Mouse (Mus musculus): ENCODE data around the gene Olfr32. TPM values are rescaled to one million over a fixed set of nuclear protein-coding genes. Genes with fewer than 3 reads are reported as not detected.
"Not testable (repeated sequence)": the region's sequence is repeated elsewhere in the genome, so short reads cannot be mapped to it uniquely, and the experiment has no call there.

The Olfr32 gene
- not detected for total RNA-seq (2021)

DNA sequence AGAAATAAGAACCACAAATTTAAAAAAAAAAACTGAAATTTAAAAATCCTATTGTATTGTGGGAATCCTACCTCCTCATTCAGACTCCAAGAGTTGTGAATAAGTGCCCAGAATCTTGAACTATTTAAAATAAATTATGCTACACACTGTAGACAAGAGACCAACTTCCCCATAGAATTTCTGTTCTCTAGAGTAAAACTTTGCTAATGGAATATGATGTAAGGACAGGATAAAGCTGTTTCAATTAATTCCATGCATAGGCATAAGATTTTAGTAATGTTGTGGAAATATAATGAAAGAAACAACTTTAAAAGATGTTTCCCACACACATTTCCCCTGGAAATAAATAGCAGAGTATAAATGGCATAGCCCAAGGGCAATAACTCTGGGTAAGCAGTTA, at the start of gene Olfr32:
TSS of gene Olfr32 (minus strand) at position 101 of the 400 bp plus-strand sequence.
- no peak for DNase-seq

DNA sequence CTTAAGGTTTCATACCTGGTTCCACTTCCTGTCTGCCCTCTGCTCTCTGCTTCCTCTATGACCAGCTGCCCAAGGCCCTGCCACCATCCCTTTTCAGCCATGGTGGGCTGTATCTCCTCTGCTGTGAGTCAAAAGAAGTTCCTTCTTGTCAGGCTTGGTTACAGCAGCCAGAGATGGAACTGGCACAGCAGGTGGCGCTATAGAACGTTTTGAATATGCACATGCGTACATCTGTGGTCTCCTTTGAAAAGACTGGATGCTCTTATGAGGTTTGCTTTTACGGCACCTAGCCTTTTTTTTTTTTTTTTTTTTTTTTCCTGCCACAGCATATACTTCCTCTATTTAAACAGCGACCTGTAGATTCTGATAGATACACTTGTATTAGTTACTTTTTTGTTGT, 45.0 kb upstream of the Olfr32 start:
- not testable (repeated sequence) for DNase-seq

DNA sequence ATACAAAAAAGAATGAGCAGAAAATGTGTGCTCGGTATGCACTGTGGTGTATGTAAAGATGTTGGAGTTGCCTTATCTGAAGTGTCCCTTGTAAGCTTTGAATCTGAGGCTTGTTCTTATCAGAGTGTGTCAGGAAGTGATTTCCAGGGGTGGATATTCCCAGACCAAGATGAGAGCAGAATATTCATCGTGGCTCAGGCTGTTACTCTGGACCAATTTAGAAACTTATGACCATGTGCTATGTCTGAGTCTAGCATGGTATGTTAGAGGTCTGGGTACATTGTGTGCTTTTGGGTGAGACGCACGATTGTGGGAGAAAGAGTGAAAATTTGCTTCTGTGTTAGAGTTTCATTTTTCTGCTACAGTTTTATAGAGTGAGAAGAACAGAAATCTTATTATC, 44.0 kb upstream of the Olfr32 start:
- DNase-seq = not testable (repeated sequence)

DNA sequence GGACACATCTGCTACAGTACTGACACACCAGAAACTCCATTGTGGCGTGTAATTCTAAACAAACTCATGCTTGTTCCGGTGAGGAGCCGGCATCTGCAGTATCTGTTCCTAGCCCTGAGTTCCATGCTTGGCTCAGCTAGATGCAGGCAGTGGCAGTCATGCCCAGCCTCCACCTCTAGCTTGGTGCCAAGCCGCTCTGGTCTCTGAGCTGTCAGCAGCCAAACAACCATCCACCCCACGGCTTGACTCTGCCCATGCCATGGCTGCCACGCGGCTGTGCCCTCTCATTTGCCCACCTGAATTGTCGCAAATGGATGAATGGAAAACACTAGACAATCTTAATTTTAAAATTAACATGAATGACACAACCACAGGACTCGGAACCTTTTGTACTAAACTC, 11.8 kb upstream of the Olfr32 start:
- no peak for DNase-seq

DNA sequence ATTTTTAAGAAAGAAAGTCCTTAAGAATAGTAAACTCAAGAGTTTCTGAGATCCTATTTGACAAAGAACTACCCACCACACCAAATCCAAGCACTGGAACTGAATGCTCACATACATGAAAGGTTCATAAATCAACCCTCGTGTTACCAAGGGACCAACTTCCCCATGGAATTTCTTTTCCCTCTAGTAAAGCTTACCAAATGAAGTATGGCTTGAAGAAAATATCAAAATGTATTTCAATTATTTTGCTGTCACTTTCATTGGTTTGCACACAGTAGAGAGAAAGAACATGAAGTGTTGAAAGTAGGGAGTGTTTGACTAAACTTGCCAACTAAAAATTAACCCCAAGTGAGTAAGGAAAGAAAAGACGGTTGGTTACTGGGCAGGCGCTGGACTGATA, 10.9 kb upstream of the Olfr32 start, which contains the start of gene Olfr1270:
TSS of gene Olfr1270 (minus strand) at position 101 of the 400 bp plus-strand sequence.
- DNase-seq = no peak

DNA sequence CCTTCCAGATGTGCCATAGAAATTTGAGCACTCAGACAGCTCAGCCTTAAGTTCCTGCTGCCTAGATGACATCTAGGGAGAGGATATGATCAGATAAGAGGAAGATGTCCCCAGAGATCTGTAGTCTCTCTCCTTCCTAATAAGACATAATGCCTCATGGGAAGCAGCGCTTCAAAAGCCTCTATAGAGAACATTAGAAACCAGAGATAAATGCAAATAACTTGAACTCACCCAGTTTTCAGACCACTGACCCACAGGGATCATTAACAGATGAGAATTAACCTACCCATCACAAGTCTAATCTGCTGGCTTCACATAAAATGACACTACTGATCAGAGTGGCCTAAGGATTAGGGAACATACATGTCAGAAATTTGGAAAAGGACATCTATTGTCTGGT, 20.8 kb downstream of the Olfr32 start, which contains the start of gene Olfr1269:
TSS of gene Olfr1269 (minus strand) at position 101 of the 400 bp plus-strand sequence.
- DNase-seq = no peak

Other genes starting within 250 kb of the Olfr32 start
- not detected for gene Olfr1258, start 215.0 kb downstream of the Olfr32 start, total RNA-seq (2021)
- not detected for gene Olfr1259, start 193.6 kb downstream of the Olfr32 start, total RNA-seq (2021)
- gene Olfr1260, start 168.0 kb downstream of the Olfr32 start, total RNA-seq (2021) = not detected
- not detected for gene Olfr1261, start 151.1 kb downstream of the Olfr32 start, total RNA-seq (2021)
- not detected for gene Olfr1262, start 142.2 kb downstream of the Olfr32 start, total RNA-seq (2021)
- not detected for gene Olfr1263, start 130.2 kb downstream of the Olfr32 start, total RNA-seq (2021)
- gene Olfr1264, start 116.7 kb downstream of the Olfr32 start, total RNA-seq (2021) = not detected
- gene Olfr1265, start 107.0 kb downstream of the Olfr32 start, total RNA-seq (2021) = not detected
- not detected for gene Olfr140, start 78.7 kb downstream of the Olfr32 start, total RNA-seq (2021)
- not detected for gene Olfr1269, start 20.9 kb downstream of the Olfr32 start, total RNA-seq (2021)
- not detected for gene Olfr1270, start 10.8 kb upstream of the Olfr32 start, total RNA-seq (2021)
- gene Olfr1506, start 82.2 kb upstream of the Olfr32 start, total RNA-seq (2021) = not detected
- not detected for gene Olfr142, start 115.3 kb upstream of the Olfr32 start, total RNA-seq (2021)
- not detected for gene Olfr1271, start 128.7 kb upstream of the Olfr32 start, total RNA-seq (2021)
- gene Olfr1272, start 150.5 kb upstream of the Olfr32 start, total RNA-seq (2021) = not detected
- gene Gm13769, start 179.9 kb upstream of the Olfr32 start, total RNA-seq (2021) = under 1 TPM; 0.18 to 0.21 TPM